Mouse (Mus musculus): ENCODE measurements at regions not wholly inside any gene's neighbourhood (a gene's known extent, or its start where the extent isn't known, plus 50 kb on each side); places are given as distances from the start of the nearest gene placed in this dataset.

- H3K9ac ChIP-seq (replicated peaks; ENCODE audit: low read depth, low read length): no peak overlapping the region
- ATAC-seq: 0 out of 2 replicates have a peak, but pooled peaks have one; percentile 28
- no peaks in the 10 kb centered on the region for H3K9me3 ChIP-seq (ENCODE audit: control insufficient read depth, low read length)
- H3K36me3 ChIP-seq (ENCODE audit: control insufficient read depth, insufficient read depth): no peaks in the 10 kb centered on the region
- no peaks in the 10 kb centered on the region for H3K27me3 ChIP-seq (replicated peaks; ENCODE audit: control insufficient read depth, insufficient read depth, low read length)
- 56% methylated on average over 2 of the region's 2 CpGs for WGBS
- H3K4me2 ChIP-seq (ENCODE audit: low read length): no peak overlapping the region
- no peaks in the 10 kb centered on the region for H3K4me1 ChIP-seq (replicated peaks; ENCODE audit: control insufficient read depth, insufficient read depth, low read length)
- H3K27ac ChIP-seq (ENCODE audit: low read length): no peak overlapping the region
- no peak overlapping the region for H3K4me3 ChIP-seq (replicated peaks; ENCODE audit: low read length)
Observed at GRCm38 (mm10) chr1:115417645-115418044, 266.9 kb upstream of the Cntnap5a start.

GRCm38 (mm10) chr1:115422491-115422890 is 262.1 kb upstream of the Cntnap5a start:
- WGBS: 31% methylated on average over 1 of the region's 1 CpGs
- ATAC-seq: peak; percentile 89
- H3K9me3 ChIP-seq (ENCODE audit: control insufficient read depth, low read length): no peaks in the 10 kb centered on the region

GRCm38 (mm10) chr1:115422949-115423348 is 261.6 kb upstream of the Cntnap5a start:
- no peak overlapping the region for H3K9ac ChIP-seq (replicated peaks; ENCODE audit: low read depth, low read length)
- no peak overlapping the region for H3K4me2 ChIP-seq (ENCODE audit: low read length)
- H3K9me3 ChIP-seq (ENCODE audit: control insufficient read depth, low read length): no peaks in the 10 kb centered on the region
- peak; percentile 45; the same call in 1 of the 2 replicates for ATAC-seq
- H3K4me3 ChIP-seq (replicated peaks; ENCODE audit: low read length): no peak overlapping the region
- H3K27me3 ChIP-seq (replicated peaks; ENCODE audit: control insufficient read depth, insufficient read depth, low read length): no peaks in the 10 kb centered on the region
- H3K36me3 ChIP-seq (ENCODE audit: control insufficient read depth, insufficient read depth): no peaks in the 10 kb centered on the region
- no peak overlapping the region for H3K27ac ChIP-seq (ENCODE audit: low read length)
- H3K4me1 ChIP-seq (replicated peaks; ENCODE audit: control insufficient read depth, insufficient read depth, low read length): no peaks in the 10 kb centered on the region

More at GRCm38 (mm10) chr1:115422491-115422890, 262.1 kb upstream of the Cntnap5a start:
- no peak overlapping the region for H3K4me3 ChIP-seq (replicated peaks; ENCODE audit: low read length)
- no peaks in the 10 kb centered on the region for H3K27me3 ChIP-seq (replicated peaks; ENCODE audit: control insufficient read depth, insufficient read depth, low read length)
- no peak overlapping the region for H3K9ac ChIP-seq (replicated peaks; ENCODE audit: low read depth, low read length)
- H3K36me3 ChIP-seq (ENCODE audit: control insufficient read depth, insufficient read depth): no peaks in the 10 kb centered on the region
- no peak overlapping the region for H3K4me2 ChIP-seq (ENCODE audit: low read length)
- H3K4me1 ChIP-seq (replicated peaks; ENCODE audit: control insufficient read depth, insufficient read depth, low read length): no peaks in the 10 kb centered on the region
- H3K27ac ChIP-seq (ENCODE audit: low read length): no peak overlapping the region
